Mouse (Mus musculus): ENCODE results near the gene Cdh26. TPM values are rescaled to one million over a fixed set of nuclear protein-coding genes. Genes with fewer than 3 reads are reported as not detected.

Gene Cdh26
- total RNA-seq, 2 experiments from 2014 or later: 0.30 TPM; not detected in 1

DNA sequence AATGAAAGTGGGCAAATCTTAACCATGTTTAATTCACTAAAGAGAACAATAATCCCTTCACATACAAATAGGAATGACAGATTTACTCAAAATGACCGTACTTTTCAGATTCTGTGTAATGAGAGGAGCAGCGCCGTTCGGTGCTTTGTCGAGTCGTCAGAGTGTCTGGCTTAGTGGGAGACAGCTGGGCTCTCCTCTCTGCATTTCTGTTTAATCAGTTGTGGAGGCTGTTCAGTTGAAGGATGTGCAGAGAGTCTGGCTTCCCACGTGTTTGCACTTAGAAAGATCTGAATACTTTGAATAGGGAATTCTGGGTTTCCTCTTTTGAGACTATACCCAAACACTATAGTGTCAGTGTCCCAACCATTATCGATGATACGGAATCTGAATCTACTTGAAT is 7.0 kb downstream of the Cdh26 start:
- DNase-seq: no peak

DNA sequence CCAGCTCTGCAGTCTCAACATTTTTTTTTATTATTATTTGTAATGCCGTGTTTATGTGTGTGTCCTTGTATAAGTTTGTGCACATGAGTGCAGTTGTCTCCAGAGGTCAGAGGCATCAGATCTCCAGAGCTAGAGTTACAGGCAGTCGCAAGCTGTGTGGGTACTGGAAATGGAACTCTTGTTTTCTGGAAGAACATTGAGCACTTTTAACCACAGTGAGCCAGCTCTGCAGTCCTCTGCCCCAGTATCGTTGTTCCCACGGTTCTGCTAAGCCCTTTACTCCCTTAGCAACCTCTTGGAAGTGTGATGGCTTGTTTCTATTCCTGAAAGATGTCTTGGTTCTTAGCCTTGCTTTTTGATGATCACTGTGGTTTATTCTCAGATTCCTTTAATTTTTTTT is 19.1 kb downstream of the Cdh26 start:
- DNase-seq: no peak

DNA sequence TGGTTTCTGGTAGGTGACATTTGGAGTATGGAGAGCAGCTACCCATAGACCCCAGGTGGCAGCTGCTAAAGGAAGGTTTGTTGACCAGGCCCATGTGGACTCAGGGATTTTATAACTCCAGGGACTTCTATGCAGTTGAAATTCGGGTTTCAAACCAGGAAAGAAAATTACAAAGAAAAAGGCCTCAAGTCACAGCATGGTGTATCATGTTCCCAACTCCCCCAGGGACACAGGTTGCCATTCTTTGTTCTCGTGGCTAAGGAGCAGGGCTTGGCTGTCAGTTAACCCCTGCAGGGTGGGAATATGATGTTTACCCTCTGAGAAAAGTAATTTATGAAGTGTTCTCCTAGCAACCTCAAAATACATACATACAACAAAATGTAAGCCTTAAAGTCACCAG is 19.9 kb downstream of the Cdh26 start:
- DNase-seq: no peak

DNA sequence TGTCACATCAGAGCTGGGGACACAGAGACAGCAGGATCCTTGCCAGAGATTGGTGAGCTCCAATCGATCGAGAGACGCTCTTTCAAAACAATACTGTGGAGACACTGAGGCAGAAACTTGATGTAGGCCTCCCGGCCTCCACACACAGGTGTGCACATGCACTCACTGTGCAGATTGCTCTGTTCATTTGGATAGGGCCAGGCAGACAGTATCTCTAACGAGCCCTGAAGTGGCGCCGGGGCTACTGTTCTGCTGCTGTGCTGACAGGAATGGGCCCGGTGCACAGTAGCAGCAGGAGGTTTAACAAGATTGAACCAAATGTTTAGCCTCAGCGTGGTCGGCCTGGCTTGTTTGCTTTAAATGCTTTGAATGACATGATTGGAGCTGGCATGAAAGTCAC is 20.6 kb downstream of the Cdh26 start:
- no peak for DNase-seq

DNA sequence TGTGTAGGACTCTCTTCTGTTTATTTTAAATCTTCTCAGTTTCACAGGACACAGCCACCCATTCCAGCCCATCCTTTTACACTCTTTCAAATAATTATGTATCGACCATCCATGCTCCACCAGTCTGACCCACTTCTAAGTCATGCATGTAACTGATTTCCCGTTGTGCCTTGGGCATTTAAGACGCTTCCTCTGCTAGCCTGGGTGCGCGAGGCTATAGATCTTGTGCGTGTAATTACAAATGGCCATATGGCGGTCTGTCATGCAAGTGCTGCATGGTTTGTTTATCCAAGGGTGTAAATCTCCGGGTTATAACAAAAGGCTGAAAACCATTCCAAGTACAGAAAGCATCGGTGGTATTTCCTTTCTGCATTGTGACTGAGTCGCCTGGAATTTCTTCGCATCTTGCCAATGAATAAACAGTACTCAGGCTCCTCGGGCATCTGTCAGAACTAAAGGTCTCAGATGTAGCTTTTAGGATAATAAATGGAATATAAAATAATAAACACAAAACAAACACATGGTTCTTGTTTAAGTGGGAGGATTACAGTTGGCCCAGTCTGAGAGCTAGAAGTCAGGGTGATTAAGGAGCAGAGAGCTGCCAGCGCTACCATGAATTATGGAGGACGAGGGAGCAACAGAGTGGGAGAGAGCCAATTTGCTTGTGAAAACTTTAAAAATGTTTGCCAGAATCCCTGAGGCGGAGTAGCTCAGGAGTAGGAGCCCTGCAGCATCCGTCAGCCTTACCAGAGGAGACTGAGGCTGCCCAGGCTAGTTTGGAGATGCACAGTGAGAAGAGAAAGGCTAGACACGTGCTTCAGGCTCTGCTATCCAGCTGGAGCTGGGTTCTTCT is 24.6 kb downstream of the Cdh26 start:
- peak in 1 of 2 experiments; percentile 4 for DNase-seq

DNA sequence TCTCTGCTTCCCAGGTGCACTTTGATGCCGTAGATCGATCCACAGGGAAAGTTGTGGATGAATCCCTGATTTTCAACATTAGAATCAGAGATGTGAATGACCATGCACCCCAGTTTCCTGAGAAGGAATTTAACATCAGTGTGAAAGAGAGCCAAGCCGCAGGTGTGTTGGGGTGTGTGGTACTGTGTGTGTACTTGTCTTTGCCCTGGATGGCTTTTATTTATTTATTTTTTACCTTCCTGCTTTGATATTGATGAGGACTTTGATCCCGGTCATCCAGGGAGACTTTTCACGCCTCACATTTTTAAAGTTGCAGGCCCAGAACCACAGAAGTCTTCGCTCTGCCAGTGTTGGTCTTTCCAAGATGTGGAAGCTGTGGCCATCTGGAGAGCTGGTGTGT is 27.1 kb downstream of the Cdh26 start:
- no peak for DNase-seq

DNA sequence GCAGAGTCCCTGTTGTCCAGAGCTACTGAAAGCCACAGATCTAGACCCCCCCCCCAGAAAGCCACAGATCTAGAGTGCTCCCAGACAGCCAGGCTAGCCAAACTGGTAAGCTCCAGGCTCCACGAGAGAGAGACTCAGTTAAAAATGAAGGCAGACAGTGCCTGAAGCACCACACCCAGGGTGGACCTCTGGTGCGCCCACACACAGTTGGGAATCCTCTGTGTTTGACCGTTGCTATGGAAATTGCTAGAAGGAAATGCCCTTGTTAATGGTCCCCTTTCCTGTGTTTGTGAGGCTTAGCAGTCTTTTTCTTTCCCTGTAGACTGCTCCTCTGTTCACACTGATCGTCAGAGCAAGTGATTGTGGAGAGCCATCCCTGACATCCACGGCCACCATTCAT is 30.0 kb downstream of the Cdh26 start:
- DNase-seq: no peak

DNA sequence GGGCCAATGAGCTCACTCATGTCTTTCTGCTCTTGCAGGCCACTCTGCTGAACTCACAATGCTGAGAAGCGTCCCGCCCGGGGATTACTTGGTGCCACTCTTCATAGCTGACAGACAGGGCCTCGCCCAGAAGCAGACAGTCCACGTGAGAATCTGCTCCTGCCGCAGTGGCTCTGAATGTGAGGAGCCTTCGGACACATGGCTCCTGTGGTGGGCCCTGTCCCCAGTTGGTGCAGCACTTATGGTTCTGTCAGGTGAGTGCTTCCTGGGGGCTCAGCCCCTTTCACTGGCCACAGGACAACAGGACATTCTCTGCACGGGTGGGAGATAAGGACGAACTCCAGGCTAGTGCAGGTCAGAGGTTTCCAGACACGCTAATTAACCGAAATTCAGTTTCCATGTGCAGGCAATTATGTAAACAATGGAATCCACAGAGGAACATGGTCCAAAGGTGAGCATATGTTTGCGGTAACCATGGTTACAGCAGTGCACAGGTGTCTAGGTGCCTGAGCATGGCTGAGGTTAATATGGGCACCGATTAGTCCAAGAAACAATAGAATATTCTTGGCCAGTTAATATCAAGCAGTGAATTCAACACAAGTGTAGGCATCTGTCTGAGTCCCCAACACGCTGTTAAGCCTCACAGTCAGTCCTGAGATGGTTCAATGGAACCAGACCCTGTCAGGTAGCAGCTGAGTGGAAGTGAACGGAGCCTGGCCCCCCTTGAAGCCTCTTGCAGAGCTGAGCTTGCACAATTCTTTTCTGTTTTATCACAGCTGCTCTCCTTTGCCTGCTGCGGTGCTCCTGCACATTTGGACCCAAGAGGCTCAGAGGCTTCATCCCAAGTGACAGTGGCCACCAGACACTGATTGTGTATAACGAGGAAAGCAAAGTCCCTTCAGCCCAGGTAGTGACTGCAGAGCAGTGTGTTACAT is 41.5 kb downstream of the Cdh26 start:
- no peak for DNase-seq

DNA sequence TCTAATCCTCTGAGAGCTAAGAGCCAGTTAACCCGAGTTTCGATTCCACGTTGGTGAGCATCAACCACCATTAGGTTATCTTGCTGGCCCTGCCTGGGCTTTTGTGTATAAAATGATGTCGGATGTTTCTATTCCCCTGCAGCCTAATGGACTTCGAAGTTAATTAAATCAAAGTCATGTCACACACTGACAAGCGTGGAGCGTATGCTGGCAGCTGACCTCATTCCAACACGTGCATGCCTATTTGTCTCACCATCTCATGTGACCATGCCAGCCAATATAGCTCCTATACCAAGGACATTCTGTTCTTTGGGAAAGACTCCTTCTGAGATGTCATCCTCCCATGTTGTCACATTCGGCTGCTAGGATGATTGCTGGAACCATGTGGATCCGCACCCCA is 43.6 kb downstream of the Cdh26 start:
- DNase-seq: no peak

DNA sequence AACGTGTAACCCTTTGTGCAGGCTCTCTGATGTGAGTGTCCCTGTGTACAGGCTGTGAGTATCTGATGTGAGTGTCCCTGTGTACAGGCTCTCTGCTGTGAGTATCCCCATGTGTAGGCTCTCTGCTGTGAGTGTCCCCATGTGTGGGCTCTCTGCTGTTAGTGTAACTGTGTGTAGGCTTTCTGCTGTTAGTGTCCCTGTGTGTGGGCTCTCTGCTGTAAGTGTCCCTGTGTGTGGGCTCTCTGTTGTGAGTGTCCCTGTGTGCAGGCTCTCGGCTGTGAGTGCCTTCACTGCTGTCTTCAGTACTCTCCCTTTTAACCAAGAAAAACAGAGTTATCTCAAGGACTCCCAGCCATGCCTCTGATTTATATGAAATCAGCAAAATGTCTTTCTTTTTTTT is 46.9 kb downstream of the Cdh26 start:
- DNase-seq: no peak

DNA sequence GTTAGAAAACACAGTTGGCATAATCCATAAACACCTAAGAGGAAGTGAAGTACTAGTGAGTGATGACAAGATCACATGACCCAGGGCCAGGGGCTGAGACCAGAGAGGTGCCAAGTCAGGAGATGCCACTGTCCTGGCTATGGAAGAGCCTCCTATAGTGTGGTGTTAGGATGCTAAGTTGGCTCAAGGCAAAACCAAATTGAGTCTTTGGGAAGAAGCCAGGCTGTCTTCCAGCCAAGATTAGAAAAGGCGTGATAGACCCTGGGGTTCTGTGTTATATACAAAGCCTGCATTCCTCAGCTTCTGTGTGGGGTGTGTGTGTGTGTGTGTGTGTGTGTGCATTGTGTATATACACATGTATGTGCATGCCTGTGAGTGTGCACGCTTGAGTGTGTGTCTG is 48.7 kb downstream of the Cdh26 start:
- DNase-seq: no peak

DNA sequence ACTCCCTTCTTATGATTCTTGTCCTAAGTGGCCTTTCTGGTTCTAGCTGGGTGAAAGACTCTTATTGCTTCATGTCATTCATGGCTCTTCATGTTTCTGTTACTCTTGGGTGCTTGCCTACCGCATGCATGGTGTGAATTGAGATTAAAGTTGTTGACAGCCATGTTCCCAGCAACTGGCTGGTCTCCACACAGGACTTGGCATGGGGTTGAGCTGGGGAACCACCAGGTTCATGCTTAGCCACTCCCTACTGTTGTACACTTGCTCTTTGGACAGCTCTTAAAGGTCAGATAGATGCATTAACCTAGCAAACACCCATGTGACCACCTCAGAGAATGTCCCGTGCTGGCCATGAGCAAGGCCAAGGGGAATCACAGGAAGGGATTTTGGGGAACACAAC is 50.6 kb downstream of the Cdh26 start:
- no peak for DNase-seq

DNA sequence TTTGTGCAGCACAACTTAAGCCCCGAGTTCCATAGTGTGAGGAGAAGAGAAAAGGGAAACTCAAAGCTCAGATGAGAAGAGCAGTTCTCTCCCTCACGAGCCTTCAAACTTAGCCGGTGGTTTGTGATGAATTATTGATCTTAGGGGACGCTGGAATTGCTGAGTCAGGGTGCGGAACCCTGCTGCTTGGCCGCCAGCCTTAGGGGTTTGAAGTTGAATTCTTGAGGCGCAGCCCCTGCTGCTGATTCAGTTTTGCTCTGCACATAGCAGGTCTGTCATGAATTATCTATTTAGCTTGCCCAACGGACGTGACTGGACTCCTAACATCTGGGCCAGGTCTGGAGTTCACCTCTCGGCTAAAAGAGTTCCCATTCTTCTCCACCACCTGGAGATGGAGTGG is 53.1 kb downstream of the Cdh26 start:
- DNase-seq: no peak

DNA sequence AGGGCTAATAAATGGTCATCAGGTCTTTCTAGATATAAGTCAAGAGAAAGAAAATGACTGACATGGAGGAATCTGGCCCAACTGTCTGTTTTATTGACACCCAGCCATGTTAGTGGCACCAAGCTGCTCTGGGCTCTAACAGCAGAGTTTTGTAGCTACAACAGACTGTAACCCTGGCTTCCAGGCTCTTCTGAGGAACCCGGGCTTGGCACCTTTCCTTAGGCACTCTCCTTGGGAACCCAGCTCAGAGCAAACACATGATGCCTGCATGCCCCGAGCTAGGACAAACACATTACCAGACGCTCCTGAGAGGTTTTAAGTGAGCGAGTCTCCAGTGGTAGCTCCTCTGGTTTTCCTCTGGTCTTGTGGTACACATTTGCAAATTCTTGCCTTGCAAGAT is 57.9 kb downstream of the Cdh26 start:
- DNase-seq: no peak

DNA sequence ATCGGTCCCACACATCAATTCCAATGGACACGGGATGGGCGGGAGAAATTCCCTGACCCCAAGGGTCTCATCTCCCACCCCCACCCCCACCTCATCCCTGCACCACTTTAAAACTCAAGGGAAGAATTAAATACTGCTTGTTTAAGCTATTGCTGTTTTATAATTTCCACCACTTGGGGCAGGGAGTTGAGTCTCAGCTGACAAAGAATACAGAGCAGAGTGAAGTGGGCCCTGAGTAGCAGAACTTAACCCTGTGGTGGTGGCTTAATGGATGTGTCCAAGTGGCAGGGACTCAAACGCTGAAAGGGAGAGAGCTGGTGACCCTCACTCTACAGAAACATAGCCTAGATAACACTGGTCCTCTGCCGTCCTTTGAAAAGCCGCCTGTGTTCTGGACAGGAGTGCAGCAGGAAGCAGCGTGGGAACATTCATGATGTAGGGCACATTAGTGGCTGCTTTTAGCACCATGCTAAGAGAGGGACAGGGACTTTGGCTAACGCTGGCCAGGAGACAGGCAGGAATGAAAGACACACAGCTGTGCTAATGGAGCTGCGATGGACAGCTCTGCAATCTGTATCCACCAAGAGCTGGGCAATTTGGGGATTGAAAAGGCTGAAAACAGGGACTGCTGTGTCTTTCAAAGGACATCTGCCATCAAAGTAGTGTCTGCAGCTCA is 60.1 kb downstream of the Cdh26 start:
- no peak for DNase-seq

DNA sequence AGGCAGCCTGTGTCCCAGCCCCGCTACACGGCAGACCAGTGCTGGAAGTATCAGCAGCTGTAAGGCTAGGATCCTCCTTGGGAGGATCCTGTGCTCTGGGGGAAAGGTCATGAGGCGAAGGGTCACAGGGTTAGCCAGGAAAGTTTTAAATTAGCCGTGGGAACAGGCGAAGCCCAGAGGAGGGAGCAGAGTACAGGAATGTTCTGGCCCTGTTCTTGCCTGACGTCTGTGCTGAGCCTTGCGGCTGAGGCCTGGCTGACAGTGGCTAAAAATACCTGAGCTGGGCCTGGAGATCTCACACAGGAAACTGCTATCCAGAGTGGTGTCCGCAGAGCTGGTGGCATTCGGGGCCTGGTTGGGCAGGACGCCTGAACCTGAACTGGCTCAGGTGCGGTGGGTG is 63.7 kb downstream of the Cdh26 start:
- DNase-seq: peak; percentile 12 to 38

DNA sequence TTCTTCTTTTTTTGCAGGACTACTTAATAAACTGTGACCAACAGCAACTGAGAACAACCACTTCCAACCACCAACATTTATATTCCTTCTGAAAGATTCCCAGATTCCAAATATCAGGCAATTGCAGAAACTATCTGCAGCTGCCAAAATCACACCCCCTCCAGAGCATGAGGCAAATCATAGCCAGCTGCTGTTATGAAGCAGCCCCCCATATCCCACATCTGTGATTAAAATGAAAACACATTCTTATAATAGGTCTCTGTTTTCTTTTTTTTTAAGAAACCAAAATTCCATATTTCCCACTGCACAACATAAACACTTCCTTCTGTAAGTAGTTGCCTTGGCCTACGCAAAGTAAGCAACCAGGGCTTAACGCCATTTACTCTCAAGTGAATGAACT is 65.5 kb downstream of the Cdh26 start:
- DNase-seq: no peak

DNA sequence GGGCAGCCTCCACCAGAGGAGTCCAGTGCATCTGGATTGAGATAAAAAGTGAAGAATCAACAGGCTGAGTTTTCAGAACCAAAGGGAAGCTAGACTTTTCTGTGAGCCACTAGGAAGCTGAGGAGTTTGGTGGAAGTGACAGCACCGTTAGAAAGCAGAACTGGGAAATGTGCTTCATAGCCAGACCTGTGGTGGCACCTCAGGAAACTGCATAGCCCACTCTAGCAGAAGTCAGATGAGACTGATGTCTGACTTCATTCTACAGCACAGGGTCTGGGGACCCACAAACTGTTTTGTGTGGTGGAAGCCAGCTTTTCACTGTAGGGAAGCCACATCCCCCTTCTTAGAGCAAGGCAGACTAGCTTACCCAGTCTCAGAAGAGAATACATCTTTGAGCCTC is 67.6 kb downstream of the Cdh26 start:
- no peak for DNase-seq

DNA sequence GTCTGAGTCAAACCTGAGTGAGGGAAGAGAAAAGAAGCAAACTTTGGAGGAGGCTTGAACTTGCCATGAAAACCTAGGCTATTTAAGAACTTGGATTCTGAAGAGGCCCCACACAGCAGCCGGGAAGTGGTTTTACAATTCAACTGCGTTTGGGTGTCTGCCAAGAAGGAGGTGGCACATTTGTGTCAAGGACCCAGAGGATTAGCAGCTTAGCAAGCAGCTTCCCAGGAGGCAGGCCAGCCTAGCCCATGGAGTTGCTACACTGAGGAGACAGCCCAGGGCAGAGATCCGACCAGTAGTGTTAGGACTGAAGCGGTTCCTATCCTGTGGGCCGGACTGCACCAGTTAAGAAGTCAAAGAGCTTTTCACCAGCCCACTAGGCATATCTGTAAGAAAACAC is 68.1 kb downstream of the Cdh26 start:
- DNase-seq: peak; percentile 78 to 80

DNA sequence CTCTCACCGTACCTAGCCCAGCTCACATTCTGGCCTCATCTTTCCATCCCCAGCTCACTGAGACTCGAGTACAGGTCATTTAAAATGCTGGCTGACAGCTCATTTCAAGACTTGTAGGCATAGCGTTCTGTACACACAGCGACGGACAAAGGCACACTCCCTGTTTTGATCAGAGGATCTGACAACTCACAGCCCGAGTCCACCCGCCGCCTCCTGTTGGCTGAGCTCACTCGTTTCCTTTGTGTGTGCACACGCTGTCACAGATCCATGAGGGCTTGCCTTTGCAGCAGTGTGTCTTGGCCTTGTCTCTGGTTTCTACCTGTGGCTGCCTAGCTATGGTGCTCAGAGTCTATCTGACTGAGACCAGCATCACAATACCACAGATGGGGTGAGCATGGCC is 72.1 kb downstream of the Cdh26 start:
- no peak for DNase-seq

DNA sequence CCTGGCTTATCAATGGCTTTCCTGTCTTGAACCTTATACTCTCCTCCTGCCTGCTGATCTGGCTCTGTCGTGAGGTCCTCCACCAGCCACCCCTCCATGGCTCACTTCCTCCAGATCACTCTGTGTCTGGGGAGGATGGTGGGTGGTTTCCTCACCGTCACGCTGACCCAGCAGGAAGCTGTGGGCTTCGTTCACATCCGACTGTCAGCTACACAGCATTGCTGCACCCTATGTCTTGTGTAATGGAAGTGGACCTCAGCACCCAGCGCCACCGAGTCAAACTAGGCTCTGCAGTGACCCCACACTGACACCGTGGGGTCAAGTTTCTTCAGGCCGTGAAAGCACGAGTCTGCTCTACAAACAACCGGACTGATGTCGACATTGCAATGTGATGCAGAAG is 75.7 kb downstream of the Cdh26 start:
- DNase-seq: peak in 1 of 2 experiments; percentile 29

DNA sequence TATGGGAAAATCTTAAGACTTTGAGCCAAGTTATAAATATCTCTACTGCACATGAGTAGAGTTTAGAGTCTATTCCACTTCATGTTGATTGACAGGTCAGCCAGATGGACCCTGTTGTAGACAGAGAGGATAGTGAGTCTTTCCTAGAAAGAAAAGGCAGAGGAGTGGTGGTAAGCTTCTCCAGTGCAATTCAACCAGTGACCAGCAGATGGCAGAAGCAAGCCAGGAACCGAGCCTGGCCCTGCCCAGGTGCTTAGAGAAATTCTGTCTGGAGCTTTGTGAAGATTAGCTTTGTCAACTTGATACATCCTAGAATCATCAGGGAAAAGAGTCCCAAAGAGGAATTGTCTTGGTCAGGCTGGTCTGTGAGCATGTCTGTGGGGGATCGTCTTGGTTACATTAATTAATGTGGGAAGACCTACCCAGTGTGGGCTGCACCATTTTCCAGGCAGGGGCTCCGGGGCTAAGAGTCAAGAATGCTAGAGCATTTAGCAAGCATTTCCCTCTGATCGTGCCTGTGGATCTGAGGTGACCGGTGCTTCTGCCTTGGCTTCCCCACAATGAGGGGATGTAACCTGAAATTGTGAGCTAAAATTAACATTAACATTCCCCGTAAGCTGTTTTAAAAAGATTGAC is 77.2 kb downstream of the Cdh26 start:
- peak; percentile 68 to 72 for DNase-seq
